Mouse (Mus musculus) CH12.LX (cell line): Measurements from ENCODE around the gene Mob3b.

Experiments
- CHD2 ChIP-seq: IDR thresholded peaks from 2 replicates; pipeline ENCODE4 v1.6.1; 2011; ENCODE audit warnings: low read length, improper control_type of control experiment
- EP300 ChIP-seq: IDR thresholded peaks from 2 replicates; pipeline ENCODE4 v1.6.1; 2011; ENCODE audit warnings: low read length, improper control_type of control experiment
- JUN ChIP-seq: IDR thresholded peaks from 2 replicates; pipeline ENCODE4 v1.6.1; 2011; ENCODE audit warnings: low read depth, mild to moderate bottlenecking, low read length, improper control_type of control experiment, moderate library complexity; ENCODE audit not compliant: insufficient read depth
- KAT2A ChIP-seq: IDR thresholded peaks from 2 replicates; pipeline ENCODE4 v1.6.1; 2012; ENCODE audit warnings: low read length, improper control_type of control experiment, inconsistent platforms; ENCODE audit not compliant: insufficient replicate concordance
- MAX ChIP-seq: IDR thresholded peaks from 2 replicates; pipeline ENCODE4 v1.6.1; 2011; ENCODE audit warnings: low read length, improper control_type of control experiment
- POLR2A ChIP-seq: IDR thresholded peaks from 2 replicates; pipeline ENCODE4 v1.6.1; 2011; ENCODE audit warnings: low read depth, mild to moderate bottlenecking, improper control_type of control experiment, low read length
- SMC3 ChIP-seq: IDR thresholded peaks from 2 replicates; pipeline ENCODE4 v1.6.1; 2011; ENCODE audit warnings: low read depth, low read length, improper control_type of control experiment
- TCF12 ChIP-seq: IDR thresholded peaks from 2 replicates; pipeline ENCODE4 v1.6.1; 2014; ENCODE audit warnings: low read depth, mild to moderate bottlenecking, inconsistent platforms, low read length, improper control_type of control experiment
- USF1 ChIP-seq: IDR thresholded peaks from 2 replicates; pipeline ENCODE4 v1.6.1; 2014; ENCODE audit warnings: low read depth, mild to moderate bottlenecking, inconsistent platforms, low read length, improper control_type of control experiment
- ZC3H11A ChIP-seq: IDR thresholded peaks from 2 replicates; pipeline ENCODE4 v1.6.1; 2012; ENCODE audit warnings: low read depth, mild to moderate bottlenecking, inconsistent platforms, low read length, improper control_type of control experiment
- ZMIZ1 ChIP-seq: IDR thresholded peaks from 2 replicates; pipeline ENCODE4 v1.6.1; 2012; ENCODE audit warnings: low read depth, mild to moderate bottlenecking, inconsistent platforms, low read length, improper control_type of control experiment
- ZNF384 ChIP-seq: IDR thresholded peaks from 2 replicates; pipeline ENCODE4 v1.6.1; 2012; ENCODE audit warnings: low read depth, low read length, improper control_type of control experiment, inconsistent platforms

DNA sequence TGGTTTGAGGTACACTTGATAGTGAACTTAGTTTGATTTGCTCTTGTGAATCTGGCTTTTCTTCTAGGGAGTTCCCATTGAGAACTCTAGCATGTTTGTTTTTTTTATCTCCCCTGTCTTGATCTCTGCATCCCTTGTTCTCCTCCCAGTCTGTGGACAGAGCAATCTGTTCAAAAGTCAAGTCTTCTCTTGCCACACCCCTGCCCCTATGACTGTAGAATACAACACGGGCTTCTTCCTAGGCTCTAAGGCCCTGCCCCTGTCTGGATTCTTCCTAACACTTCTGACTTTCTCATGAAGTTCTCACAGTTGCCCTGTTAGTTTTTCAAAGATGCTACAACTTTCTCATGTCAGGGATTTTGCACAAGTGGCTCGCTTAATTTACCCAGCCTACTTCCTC lies 102.9 kb downstream of the Mob3b start:
- TF ChIP-seq POLR2A (no peak), EP300 (no peak), ZMIZ1 (no peak), ZC3H11A (no peak), TCF12 (no peak), MAX (no peak), ZNF384 (no peak), SMC3 (no peak), KAT2A (no peak), CHD2 (no peak), USF1 (no peak), JUN (no peak)
